Mouse (Mus musculus): ENCODE results near the gene Lars2. TPM values are rescaled to one million over a fixed set of nuclear protein-coding genes. Genes with fewer than 3 reads are reported as not detected.

Gene Lars2
- polyA plus RNA-seq (2012; rRNA removed): 783 and 886 TPM in 2 replicates

GRCm38 (mm10) chr9:123366708-123367385 lies at the start of gene Lars2:
Gene Lars2 (plus strand): TSS chr9:123366927.

GRCm38 (mm10) chr9:123478586-123479195 lies 112.0 kb downstream of the Lars2 start, which contains the start of gene Limd1:
Gene Limd1 (plus strand): TSS chr9:123478706.

Other genes with a start within 250 kb of the Lars2 start
- 0.73 and 1.0 TPM in 2 replicates for gene Clec3b, start 216.0 kb upstream of the Lars2 start, polyA plus RNA-seq (2012; rRNA removed)
- gene Cdcp1, start 150.9 kb upstream of the Lars2 start, polyA plus RNA-seq (2012; rRNA removed): 0.31 and 1.2 TPM in 2 replicates
- gene Tmem158, start 106.2 kb upstream of the Lars2 start, polyA plus RNA-seq (2012; rRNA removed): 8.2 and 8.9 TPM in 2 replicates
- gene Limd1, start 111.8 kb downstream of the Lars2 start, polyA plus RNA-seq (2012; rRNA removed): 26.0 and 31.1 TPM in 2 replicates
- gene Sacm1l, start 162.8 kb downstream of the Lars2 start, polyA plus RNA-seq (2012; rRNA removed): 15.5 and 25.9 TPM in 2 replicates

All from central nervous system, embryonic 11.5 days (tissue).